Mouse (Mus musculus): ENCODE measurements around the gene Glra4. TPM values are rescaled to one million over a fixed set of nuclear protein-coding genes. Genes with fewer than 3 reads are reported as not detected.
"Not testable (repeated sequence)": the region's sequence is repeated elsewhere in the genome, so short reads cannot be mapped to it uniquely, and the experiment has no call there.

Glra4 gene
- polyA plus RNA-seq, 1 experiment from 2014 or later, result 0.14 TPM

- ATAC-seq (replicated peaks; ENCODE audit: insufficient number of reproducible peaks, low FRiP score, low TSS enrichment, low read depth) (no peak), DNase-seq (ENCODE audit: low spot score) (peak; percentile 77)
- Histone ChIP-seq H3K4me3 (ENCODE audit: low read depth, low read length) (peak overlapping the region; percentile 39), H3K4me1 (ENCODE audit: control insufficient read depth, insufficient read depth, low read length) (no peaks in the 10 kb centered on the region), H3K27me3 (ENCODE audit: control insufficient read depth, insufficient read depth, low read length) (no peaks in the 10 kb centered on the region), H3K36me3 (replicated peaks; ENCODE audit: control insufficient read depth, insufficient read depth, low read depth, low read length) (no peaks in the 10 kb centered on the region), H3K27ac (replicated peaks; ENCODE audit: low read depth, low read length) (no peak overlapping the region; the same call in 1 of the 2 replicates), H3K4me2 (ENCODE audit: low read depth, low read length) (peak overlapping the region; percentile 33), H3K9me3 (replicated peaks; ENCODE audit: control insufficient read depth, low read length) (no peaks in the 10 kb centered on the region), H3K9ac (replicated peaks; ENCODE audit: low read length) (peak overlapping the region; percentile 66; the same call in 1 of the 2 replicates)
- 24% methylated on average over 5 of the region's 5 CpGs for WGBS
Observed at GRCm38 (mm10) chrX:136742661-136743103, 37.3 kb downstream of the Glra4 start.

GRCm38 (mm10) chrX:136742241-136742640 is 37.7 kb downstream of the Glra4 start:
- no peaks in the 10 kb centered on the region for H3K27me3 ChIP-seq (ENCODE audit: control insufficient read depth, insufficient read depth, low read length)
- 31% methylated on average over 10 of the region's 10 CpGs for WGBS
- peak overlapping the region; percentile 66 for H3K9ac ChIP-seq (replicated peaks; ENCODE audit: low read length)
- H3K9me3 ChIP-seq (replicated peaks; ENCODE audit: control insufficient read depth, low read length), result no peaks in the 10 kb centered on the region
- H3K36me3 ChIP-seq (replicated peaks; ENCODE audit: control insufficient read depth, insufficient read depth, low read depth, low read length), result no peaks in the 10 kb centered on the region
- DNase-seq (ENCODE audit: low spot score) (no peak), ATAC-seq (replicated peaks; ENCODE audit: insufficient number of reproducible peaks, low FRiP score, low TSS enrichment, low read depth) (no peak)
- no peak overlapping the region; the same call in 1 of the 2 replicates for H3K27ac ChIP-seq (replicated peaks; ENCODE audit: low read depth, low read length)
- peak overlapping the region; percentile 39 for H3K4me3 ChIP-seq (ENCODE audit: low read depth, low read length)
- peak overlapping the region; percentile 33 for H3K4me2 ChIP-seq (ENCODE audit: low read depth, low read length)
- H3K4me1 ChIP-seq (ENCODE audit: control insufficient read depth, insufficient read depth, low read length), result no peaks in the 10 kb centered on the region

- Histone ChIP-seq H3K36me3 (replicated peaks; ENCODE audit: control insufficient read depth, insufficient read depth, low read depth, low read length) (no peaks in the 10 kb centered on the region), H3K4me1 (ENCODE audit: control insufficient read depth, insufficient read depth, low read length) (no peaks in the 10 kb centered on the region), H3K4me3 (ENCODE audit: low read depth, low read length) (peak overlapping the region; percentile 39), H3K27me3 (ENCODE audit: control insufficient read depth, insufficient read depth, low read length) (no peaks in the 10 kb centered on the region), H3K4me2 (ENCODE audit: low read depth, low read length) (peak overlapping the region; percentile 33), H3K27ac (replicated peaks; ENCODE audit: low read depth, low read length) (peak overlapping the region; percentile 67; the same call in 1 of the 2 replicates), H3K9me3 (replicated peaks; ENCODE audit: control insufficient read depth, low read length) (no peaks in the 10 kb centered on the region), H3K9ac (replicated peaks; ENCODE audit: low read length) (peak overlapping the region; percentile 66)
- WGBS, result 33% methylated on average over 46 of the region's 46 CpGs
- ATAC-seq (replicated peaks; ENCODE audit: insufficient number of reproducible peaks, low FRiP score, low TSS enrichment, low read depth), result peak; percentile 72
- peak; percentile 66 for DNase-seq (ENCODE audit: low spot score)
Observed at GRCm38 (mm10) chrX:136741651-136742201, 38.2 kb downstream of the Glra4 start.

- Histone ChIP-seq H3K36me3 (replicated peaks; ENCODE audit: control insufficient read depth, insufficient read depth, low read depth, low read length) (no peaks in the 10 kb centered on the region), H3K27ac (replicated peaks; ENCODE audit: low read depth, low read length) (peak overlapping the region; percentile 67; the same call in 1 of the 2 replicates), H3K4me1 (ENCODE audit: control insufficient read depth, insufficient read depth, low read length) (no peaks in the 10 kb centered on the region), H3K27me3 (ENCODE audit: control insufficient read depth, insufficient read depth, low read length) (no peaks in the 10 kb centered on the region), H3K9me3 (replicated peaks; ENCODE audit: control insufficient read depth, low read length) (no peaks in the 10 kb centered on the region), H3K9ac (replicated peaks; ENCODE audit: low read length) (peak overlapping the region; percentile 70), H3K4me3 (ENCODE audit: low read depth, low read length) (peak overlapping the region; percentile 50), H3K4me2 (ENCODE audit: low read depth, low read length) (no peak overlapping the region)
- whole genome bisulfite sequencing, result 21% methylated on average over 39 of the region's 39 CpGs
- ATAC-seq (replicated peaks; ENCODE audit: insufficient number of reproducible peaks, low FRiP score, low TSS enrichment, low read depth) (peak; percentile 98), DNase-seq (ENCODE audit: low spot score) (peak; percentile 90)
Observed at GRCm38 (mm10) chrX:136740791-136741650, 38.9 kb downstream of the Glra4 start.

GRCm38 (mm10) chrX:136740087-136740790 is 39.7 kb downstream of the Glra4 start:
- Histone ChIP-seq H3K9me3 (replicated peaks; ENCODE audit: control insufficient read depth, low read length) (no peaks in the 10 kb centered on the region), H3K27ac (replicated peaks; ENCODE audit: low read depth, low read length) (no peak overlapping the region), H3K36me3 (replicated peaks; ENCODE audit: control insufficient read depth, insufficient read depth, low read depth, low read length) (no peaks in the 10 kb centered on the region), H3K27me3 (ENCODE audit: control insufficient read depth, insufficient read depth, low read length) (no peaks in the 10 kb centered on the region), H3K4me1 (ENCODE audit: control insufficient read depth, insufficient read depth, low read length) (no peaks in the 10 kb centered on the region), H3K4me2 (ENCODE audit: low read depth, low read length) (no peak overlapping the region), H3K9ac (replicated peaks; ENCODE audit: low read length) (peak overlapping the region; percentile 70), H3K4me3 (ENCODE audit: low read depth, low read length) (peak overlapping the region; percentile 50)
- 20% methylated on average over 15 of the region's 15 CpGs for WGBS
- no peak for ATAC-seq (replicated peaks; ENCODE audit: insufficient number of reproducible peaks, low FRiP score, low TSS enrichment, low read depth)
- peak; percentile 53 for DNase-seq (ENCODE audit: low spot score)

- Histone ChIP-seq H3K9ac (replicated peaks; ENCODE audit: low read length) (no peak overlapping the region), H3K27ac (replicated peaks; ENCODE audit: low read depth, low read length) (no peak overlapping the region), H3K4me2 (ENCODE audit: low read depth, low read length) (no peak overlapping the region), H3K27me3 (ENCODE audit: control insufficient read depth, insufficient read depth, low read length) (no peaks in the 10 kb centered on the region), H3K4me3 (ENCODE audit: low read depth, low read length) (no peak overlapping the region), H3K9me3 (replicated peaks; ENCODE audit: control insufficient read depth, low read length) (no peaks in the 10 kb centered on the region), H3K4me1 (ENCODE audit: control insufficient read depth, insufficient read depth, low read length) (no peaks in the 10 kb centered on the region), H3K36me3 (replicated peaks; ENCODE audit: control insufficient read depth, insufficient read depth, low read depth, low read length) (no peaks in the 10 kb centered on the region)
- DNase-seq (ENCODE audit: low spot score) (no peak), ATAC-seq (replicated peaks; ENCODE audit: insufficient number of reproducible peaks, low FRiP score, low TSS enrichment, low read depth) (no peak)
- 86% methylated on average over 4 of the region's 4 CpGs for WGBS
Observed at GRCm38 (mm10) chrX:136732016-136732415, 47.9 kb downstream of the Glra4 start.

- H3K4me3 ChIP-seq (ENCODE audit: low read depth, low read length); H3K4me1 ChIP-seq (ENCODE audit: control insufficient read depth, insufficient read depth, low read length); H3K36me3 ChIP-seq (replicated peaks; ENCODE audit: control insufficient read depth, insufficient read depth, low read depth, low read length); H3K27me3 ChIP-seq (ENCODE audit: control insufficient read depth, insufficient read depth, low read length); H3K27ac ChIP-seq (replicated peaks; ENCODE audit: low read depth, low read length); H3K9me3 ChIP-seq (replicated peaks; ENCODE audit: control insufficient read depth, low read length); H3K9ac ChIP-seq (replicated peaks; ENCODE audit: low read length); H3K4me2 ChIP-seq (ENCODE audit: low read depth, low read length): not testable (repeated sequence)
- peak; percentile 81 for ATAC-seq (replicated peaks; ENCODE audit: insufficient number of reproducible peaks, low FRiP score, low TSS enrichment, low read depth)
- WGBS, result 61% methylated on average over 3 of the region's 3 CpGs
- peak; percentile 4 for DNase-seq (ENCODE audit: low spot score)
Observed at GRCm38 (mm10) chrX:136714742-136715474, 65.0 kb downstream of the Glra4 start.
